Mouse (Mus musculus) macrophage (primary cell): ENCODE measurements at regions not wholly inside any gene's neighbourhood (a gene's known extent, or its start where the extent isn't known, plus 50 kb on each side); places are given as distances from the start of the nearest gene placed in this dataset.

Experiments used
- H3K27ac ChIP-seq: fragments of 350-480 bp; formaldehyde crosslinking; 2 replicates; pipeline ENCODE4 v1.9.0; 2021
- H3K36me3 ChIP-seq: fragments of 350-480 bp; formaldehyde crosslinking; 2 replicates; pipeline ENCODE4 v1.9.0; 2021; ENCODE audit errors: inconsistent target
- H3K4me3 ChIP-seq: fragments of 350-480 bp; formaldehyde crosslinking; 2 replicates; pipeline ENCODE4 v1.9.0; 2021; ENCODE audit errors: inconsistent target
- H3K79me2 ChIP-seq: fragments of 350-480 bp; formaldehyde crosslinking; 2 replicates; pipeline ENCODE4 v1.9.0; 2021; ENCODE audit errors: inconsistent target
- WGBS: methylation state at CpG from one replicate; pipeline ENCODE4 v1.1.7; 2026; ENCODE audit warnings: inconsistent platforms; ENCODE audit not compliant: missing documents; 5-methylcytosine and 5-hydroxymethylcytosine counted together

- no peaks in the 10 kb centered on the region for H3K79me2 ChIP-seq
- no peaks in the 10 kb centered on the region for H3K36me3 ChIP-seq
- WGBS: 3% methylated on average over 5 of the region's 5 CpGs
- no peak overlapping the region for H3K4me3 ChIP-seq
- H3K27ac ChIP-seq: peak overlapping the region; percentile 44
Observed at GRCm38 (mm10) chr8:34530046-34530445, 418.5 kb upstream of the Gm10131 start.

GRCm38 (mm10) chr8:34529452-34529851, 417.9 kb upstream of the Gm10131 start:
- WGBS: 80% methylated on average over 1 of the region's 1 CpGs
- Histone ChIP-seq H3K36me3 (no peaks in the 10 kb centered on the region), H3K4me3 (no peak overlapping the region), H3K27ac (peak overlapping the region; percentile 44), H3K79me2 (no peaks in the 10 kb centered on the region)

GRCm38 (mm10) chr8:34528213-34528612, 416.7 kb upstream of the Gm10131 start:
- 65% methylated on average over 3 of the region's 3 CpGs for WGBS

DNA sequence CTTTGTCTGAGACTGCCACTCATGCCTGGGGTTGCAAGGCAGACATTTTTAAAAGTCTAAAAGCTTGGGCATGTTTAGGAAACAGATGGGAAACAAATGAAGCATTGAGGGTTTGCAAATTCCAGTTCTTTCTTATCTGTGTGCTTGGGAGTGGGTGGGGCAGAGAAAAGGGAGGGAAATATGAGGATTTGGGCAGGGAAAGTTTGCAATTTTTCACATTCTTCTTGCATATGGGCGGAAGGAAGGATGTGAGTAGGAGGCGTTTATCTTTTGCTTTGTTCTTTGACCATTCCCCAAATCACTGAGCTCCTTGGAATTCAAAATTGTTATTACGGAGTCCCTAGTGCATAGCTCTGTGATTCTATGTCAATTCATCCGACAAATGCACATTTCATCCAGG, 413.7 kb upstream of the Gm10131 start:
- Histone ChIP-seq H3K27ac (no peak overlapping the region), H3K79me2 (no peaks in the 10 kb centered on the region), H3K4me3 (no peak overlapping the region), H3K36me3 (no peaks in the 10 kb centered on the region)
- WGBS: 100% methylated on average over 4 of the region's 4 CpGs

More at GRCm38 (mm10) chr8:34528213-34528612, 416.7 kb upstream of the Gm10131 start:
- H3K27ac ChIP-seq: no peak overlapping the region
- no peak overlapping the region for H3K4me3 ChIP-seq
- no peaks in the 10 kb centered on the region for H3K36me3 ChIP-seq
- no peaks in the 10 kb centered on the region for H3K79me2 ChIP-seq

DNA sequence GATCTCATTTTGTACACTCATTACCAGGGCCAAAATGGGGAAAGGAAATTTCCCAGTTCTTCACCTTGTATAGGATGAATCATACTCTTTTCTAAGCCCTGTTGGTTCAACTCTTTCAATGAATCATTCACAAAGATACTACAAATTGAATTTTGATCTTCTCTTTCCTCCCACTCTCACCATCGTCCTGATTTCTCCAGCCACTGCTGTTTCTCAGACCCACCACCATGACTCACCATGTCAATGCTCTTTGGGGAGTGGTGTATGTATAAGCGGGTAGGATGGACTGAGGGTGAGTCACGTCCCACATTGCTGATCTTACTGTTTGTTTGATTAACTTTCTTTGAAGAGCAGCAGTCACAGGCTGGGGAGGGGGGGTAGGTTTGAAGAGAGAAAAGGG, 412.3 kb upstream of the Gm10131 start:
- H3K4me3 ChIP-seq: no peak overlapping the region
- WGBS: 80% methylated on average over 3 of the region's 3 CpGs
- no peak overlapping the region for H3K27ac ChIP-seq
- H3K79me2 ChIP-seq: no peaks in the 10 kb centered on the region
- no peaks in the 10 kb centered on the region for H3K36me3 ChIP-seq

DNA sequence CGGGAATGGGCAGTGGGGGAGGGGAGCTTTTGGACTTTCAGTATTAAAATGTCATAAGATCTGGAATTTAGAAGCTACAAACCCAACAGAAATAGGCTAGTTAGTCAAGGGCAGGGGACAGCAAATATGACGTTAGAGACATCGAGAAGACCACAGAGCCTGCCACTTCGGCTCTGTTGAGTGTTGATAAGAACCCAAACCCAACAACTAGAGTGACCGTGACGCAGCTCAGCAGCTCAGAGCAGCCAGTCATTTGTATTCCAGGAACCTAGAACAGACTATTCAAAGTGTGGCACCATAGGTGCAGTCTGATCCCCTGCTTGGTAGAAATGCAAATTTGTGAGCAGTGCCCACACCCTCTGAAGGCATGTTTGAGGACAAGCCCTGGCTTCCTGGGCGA, 409.8 kb upstream of the Gm10131 start:
- 79% methylated on average over 7 of the region's 7 CpGs for WGBS
- H3K36me3 ChIP-seq: no peaks in the 10 kb centered on the region
- H3K27ac ChIP-seq: no peak overlapping the region
- no peaks in the 10 kb centered on the region for H3K79me2 ChIP-seq
- H3K4me3 ChIP-seq: no peak overlapping the region

DNA sequence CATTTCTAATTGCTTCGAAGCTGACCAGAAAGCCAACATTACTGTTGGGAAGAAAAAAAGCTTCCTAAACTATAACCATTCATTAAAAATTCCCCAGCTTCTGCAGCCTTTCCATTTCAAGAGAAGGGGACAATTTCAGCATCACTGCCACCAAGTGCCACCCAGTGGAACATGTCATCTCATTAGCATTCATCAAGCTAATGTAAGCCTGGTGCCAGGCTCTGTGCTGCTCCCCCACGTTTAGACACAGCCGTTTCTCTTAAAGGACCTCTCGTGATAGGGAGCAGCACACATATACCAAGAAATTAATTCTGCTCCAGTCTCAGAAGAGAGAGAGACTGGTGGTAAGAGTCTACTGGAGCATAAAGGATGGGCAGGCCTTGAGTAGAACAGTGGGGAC, 409.1 kb upstream of the Gm10131 start:
- H3K79me2 ChIP-seq: no peaks in the 10 kb centered on the region
- 77% methylated on average over 4 of the region's 4 CpGs for WGBS
- H3K36me3 ChIP-seq: no peaks in the 10 kb centered on the region
- H3K4me3 ChIP-seq: no peak overlapping the region
- H3K27ac ChIP-seq: no peak overlapping the region

DNA sequence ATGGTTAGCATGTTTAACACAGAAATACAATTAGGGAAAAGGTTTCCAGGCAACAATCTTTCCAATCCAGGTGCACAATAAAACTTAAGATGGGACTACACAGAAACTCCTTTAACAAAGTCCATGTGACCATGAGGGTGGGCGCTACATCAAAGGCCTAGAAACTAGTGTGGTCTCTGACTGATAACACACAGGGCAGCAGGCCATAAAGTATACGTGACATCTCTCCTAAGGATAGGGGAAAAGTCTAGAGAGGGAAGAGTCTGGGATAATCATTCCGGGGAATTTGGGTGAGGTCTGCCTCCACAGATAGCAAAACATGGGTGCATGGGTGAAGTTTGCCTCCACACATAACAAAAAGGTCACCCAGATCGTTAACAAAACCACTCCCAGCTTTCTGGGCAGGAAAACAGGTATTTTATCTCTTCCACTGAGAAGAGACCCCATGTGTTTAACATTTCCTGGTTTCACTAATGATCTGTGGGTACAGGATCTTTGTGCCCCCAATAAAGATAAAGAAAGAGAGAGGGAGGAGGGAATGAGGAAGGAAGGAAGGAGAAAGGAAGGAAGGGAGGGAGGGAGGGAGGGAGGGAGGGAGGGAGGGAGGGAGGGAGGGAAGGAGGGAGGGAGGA, 402.0 kb upstream of the Gm10131 start:
- H3K79me2 ChIP-seq: no peaks in the 10 kb centered on the region
- H3K36me3 ChIP-seq: no peaks in the 10 kb centered on the region
- H3K27ac ChIP-seq: no peak overlapping the region
- H3K4me3 ChIP-seq: no peak overlapping the region
- WGBS: 73% methylated on average over 4 of the region's 4 CpGs

DNA sequence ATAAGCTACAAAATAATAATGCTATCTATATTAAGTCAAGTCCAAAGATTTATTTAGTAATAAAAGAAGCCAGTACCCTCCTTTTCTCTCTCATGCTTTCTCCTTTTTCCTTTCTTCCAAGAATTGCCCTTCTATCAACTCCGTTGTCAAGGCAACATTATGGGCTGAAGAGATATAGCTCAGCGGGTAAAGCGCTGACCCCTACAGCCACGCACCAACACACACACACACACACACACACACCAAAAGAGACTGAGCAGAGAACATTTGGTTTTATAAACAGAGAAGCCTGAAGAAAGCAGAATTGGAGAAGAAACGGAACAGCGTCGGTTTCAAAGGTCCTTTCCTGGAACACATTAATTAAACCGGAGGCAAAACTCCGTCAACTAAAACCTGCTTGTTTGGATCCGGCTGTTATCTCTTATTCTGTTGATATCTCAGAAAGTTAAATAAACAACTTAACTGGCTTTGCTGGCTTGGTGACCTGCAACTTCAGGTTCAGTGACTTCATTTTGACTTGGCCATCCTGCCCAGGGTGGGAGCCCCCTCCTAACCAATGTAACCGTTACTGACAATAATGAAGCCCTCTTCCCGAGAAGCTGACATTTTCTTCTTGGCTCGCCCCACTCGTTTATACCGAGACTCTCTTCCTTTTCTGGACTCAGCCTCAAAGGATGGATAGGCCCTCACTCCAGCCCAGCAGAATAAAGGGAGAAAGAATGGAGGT, 394.5 kb upstream of the Gm10131 start:
- WGBS: 97% methylated on average over 15 of the region's 15 CpGs
- Histone ChIP-seq H3K36me3 (no peaks in the 10 kb centered on the region), H3K4me3 (no peak overlapping the region), H3K79me2 (no peaks in the 10 kb centered on the region), H3K27ac (no peak overlapping the region)

- Histone ChIP-seq H3K4me3 (no peak overlapping the region), H3K79me2 (no peaks in the 10 kb centered on the region), H3K27ac (no peak overlapping the region), H3K36me3 (no peaks in the 10 kb centered on the region)
- WGBS: 82% methylated on average over 7 of the region's 7 CpGs
Observed at GRCm38 (mm10) chr8:34505102-34505501, 393.6 kb upstream of the Gm10131 start.

DNA sequence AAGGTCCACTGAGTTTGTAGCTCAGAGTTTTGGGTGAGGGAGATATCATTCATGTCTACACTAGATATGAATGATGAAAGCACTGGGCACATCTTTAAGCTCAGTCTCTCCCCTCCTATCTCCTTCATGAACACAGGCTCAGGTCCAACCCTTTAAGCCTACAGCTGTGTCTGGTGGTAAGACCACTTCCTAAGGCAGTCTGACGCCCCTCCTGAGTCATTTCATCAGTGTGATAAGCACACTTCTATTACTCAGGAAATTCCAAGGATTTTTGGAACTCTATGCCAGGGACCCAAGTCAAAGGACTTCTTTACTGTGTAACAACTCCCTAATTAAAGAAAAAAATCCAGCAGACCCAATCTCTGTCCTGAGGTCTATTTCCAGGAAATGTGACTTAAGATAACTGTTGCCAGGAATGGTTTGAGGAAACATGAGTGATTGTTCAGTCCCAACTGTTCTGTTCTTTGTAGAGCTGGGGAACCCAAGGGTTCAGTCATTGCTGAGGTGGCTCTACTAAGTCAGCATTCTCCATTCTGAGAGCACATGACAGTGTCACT, 391.1 kb upstream of the Gm10131 start:
- H3K36me3 ChIP-seq: no peaks in the 10 kb centered on the region
- 100% methylated on average over 1 of the region's 1 CpGs for WGBS
- no peak overlapping the region for H3K27ac ChIP-seq
- H3K4me3 ChIP-seq: no peak overlapping the region
- H3K79me2 ChIP-seq: no peaks in the 10 kb centered on the region

GRCm38 (mm10) chr8:34499196-34499595, 387.7 kb upstream of the Gm10131 start:
- WGBS: 94% methylated on average over 3 of the region's 3 CpGs
- H3K4me3 ChIP-seq: no peak overlapping the region
- no peaks in the 10 kb centered on the region for H3K79me2 ChIP-seq
- no peaks in the 10 kb centered on the region for H3K36me3 ChIP-seq
- no peak overlapping the region for H3K27ac ChIP-seq

GRCm38 (mm10) chr8:34496751-34497150, 385.2 kb upstream of the Gm10131 start:
- Histone ChIP-seq H3K36me3 (no peaks in the 10 kb centered on the region), H3K27ac (no peak overlapping the region), H3K79me2 (no peaks in the 10 kb centered on the region), H3K4me3 (no peak overlapping the region)
- 86% methylated on average over 4 of the region's 4 CpGs for WGBS

GRCm38 (mm10) chr8:34495974-34496373, 384.4 kb upstream of the Gm10131 start:
- Histone ChIP-seq H3K36me3 (no peaks in the 10 kb centered on the region), H3K27ac (no peak overlapping the region), H3K79me2 (no peaks in the 10 kb centered on the region), H3K4me3 (no peak overlapping the region)
- 88% methylated on average over 4 of the region's 4 CpGs for WGBS

DNA sequence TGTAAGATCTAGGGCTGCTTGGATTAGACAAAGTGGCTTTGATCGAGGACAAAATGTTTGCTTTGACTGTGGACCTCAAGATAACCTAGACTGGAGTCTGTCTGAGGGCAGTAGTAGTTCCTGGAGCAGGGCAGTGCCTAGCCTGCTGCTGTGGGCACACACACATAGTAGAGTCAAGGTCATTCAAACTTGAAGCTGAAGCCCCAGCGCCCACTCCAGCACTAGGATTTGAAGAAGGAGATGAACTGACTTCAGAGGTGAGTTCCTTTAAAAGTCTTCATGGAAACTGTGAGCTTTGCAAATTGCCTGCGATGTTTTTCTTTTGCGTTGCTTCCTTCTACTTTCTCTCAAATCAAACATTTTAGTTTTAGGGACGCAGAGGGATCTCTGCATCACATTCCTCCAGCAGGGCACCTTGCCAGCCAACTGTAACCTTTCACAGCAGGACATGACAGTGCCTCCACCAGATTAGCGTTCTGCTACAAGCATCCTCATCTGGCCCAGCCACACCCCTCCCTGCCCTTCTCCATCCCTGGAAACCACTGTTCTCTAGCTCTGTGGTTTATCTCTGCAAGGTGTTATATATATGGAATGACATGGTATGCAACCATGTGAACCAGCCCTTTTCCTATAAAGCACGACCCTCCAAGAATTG, 377.3 kb upstream of the Gm10131 start:
- 74% methylated on average over 7 of the region's 7 CpGs for WGBS
- no peak overlapping the region for H3K27ac ChIP-seq
- H3K36me3 ChIP-seq: no peaks in the 10 kb centered on the region
- H3K79me2 ChIP-seq: no peaks in the 10 kb centered on the region
- H3K4me3 ChIP-seq: no peak overlapping the region
